Mouse (Mus musculus) neutrophil, adult 5-6 weeks (primary cell): Measurements from ENCODE around the gene Kpna4. TPM values are rescaled to one million over a fixed set of nuclear protein-coding genes. Genes with fewer than 3 reads are reported as not detected.

Experiments
- ATAC-seq: fragments of 151-379, 151-347 bp; 2 replicates; pipeline ENCODE4 v1.8.0; 2017; ENCODE audit warnings: mild to moderate bottlenecking, moderate TSS enrichment; ENCODE audit not compliant: insufficient number of reproducible peaks, poor library complexity, low FRiP score, severe bottlenecking; ENCODE audit errors: extremely low read depth
- total RNA-seq: library from RNA; stranded (forward); fragments of 200-1000 nt; gene quantifications from 2 replicates; pipeline ENCODE4 v1.2.3, GENCODE M21; 2017

Kpna4 gene
- total RNA-seq, 1 experiment from 2014 or later = 158 TPM

- ATAC-seq = no peak
Measured at GRCm38 (mm10) chr3:69118827-69119226, 8.1 kb downstream of the Kpna4 start.

- ATAC-seq = no peak
Measured at GRCm38 (mm10) chr3:69114760-69115159, 12.2 kb downstream of the Kpna4 start.

- ATAC-seq = no peak
Measured at GRCm38 (mm10) chr3:69113956-69114355, 13.0 kb downstream of the Kpna4 start.

GRCm38 (mm10) chr3:69109079-69109478, 17.8 kb downstream of the Kpna4 start:
- no peak for ATAC-seq

GRCm38 (mm10) chr3:69094456-69094855, 32.5 kb downstream of the Kpna4 start:
- ATAC-seq = no peak

- ATAC-seq = no peak
Measured at GRCm38 (mm10) chr3:69064005-69064404, 62.9 kb downstream of the Kpna4 start.

- no peak for ATAC-seq
Measured at GRCm38 (mm10) chr3:69062764-69063163, 64.1 kb downstream of the Kpna4 start.

- ATAC-seq = no peak
Measured at GRCm38 (mm10) chr3:69060672-69061071, 66.2 kb downstream of the Kpna4 start.

- no peak for ATAC-seq
Measured at GRCm38 (mm10) chr3:69055871-69056270, 71.0 kb downstream of the Kpna4 start.

- ATAC-seq = no peak
Measured at GRCm38 (mm10) chr3:69054760-69055432, 72.0 kb downstream of the Kpna4 start.

- ATAC-seq = no peak
Measured at GRCm38 (mm10) chr3:69051894-69052293, 75.0 kb downstream of the Kpna4 start.

- no peak for ATAC-seq
Measured at GRCm38 (mm10) chr3:69049011-69049410, 77.9 kb downstream of the Kpna4 start.

GRCm38 (mm10) chr3:69047684-69048083, 79.2 kb downstream of the Kpna4 start:
- no peak for ATAC-seq

GRCm38 (mm10) chr3:69046509-69046908, 80.4 kb downstream of the Kpna4 start:
- no peak for ATAC-seq

- no peak for ATAC-seq
Measured at GRCm38 (mm10) chr3:69045750-69046149, 81.2 kb downstream of the Kpna4 start.

- ATAC-seq = no peak
Measured at GRCm38 (mm10) chr3:69045400-69045703, 81.6 kb downstream of the Kpna4 start.

- peak; percentile 79 for ATAC-seq
Measured at GRCm38 (mm10) chr3:69044645-69045399, 82.1 kb downstream of the Kpna4 start, which contains the start of gene Trim59. Gene Trim59, minus strand, starts transcription at chr3:69044755.

- ATAC-seq = peak; percentile 7; the same call in 1 of the 2 replicates
Measured at GRCm38 (mm10) chr3:69044167-69044591, 82.7 kb downstream of the Kpna4 start.

GRCm38 (mm10) chr3:69041298-69041697, 85.6 kb downstream of the Kpna4 start:
- peak; percentile 66 for ATAC-seq

GRCm38 (mm10) chr3:69040105-69040504, 86.8 kb downstream of the Kpna4 start:
- no peak for ATAC-seq
